Mouse (Mus musculus): ENCODE results near the gene Zfp655. TPM values are rescaled to one million over a fixed set of nuclear protein-coding genes. Genes with fewer than 3 reads are reported as not detected.
"Not testable (repeated sequence)": the region's sequence is repeated elsewhere in the genome, so short reads cannot be mapped to it uniquely, and the experiment has no call there.

Zfp655 gene
- polyA plus RNA-seq, 1 experiment, result 79.3 TPM

DNA sequence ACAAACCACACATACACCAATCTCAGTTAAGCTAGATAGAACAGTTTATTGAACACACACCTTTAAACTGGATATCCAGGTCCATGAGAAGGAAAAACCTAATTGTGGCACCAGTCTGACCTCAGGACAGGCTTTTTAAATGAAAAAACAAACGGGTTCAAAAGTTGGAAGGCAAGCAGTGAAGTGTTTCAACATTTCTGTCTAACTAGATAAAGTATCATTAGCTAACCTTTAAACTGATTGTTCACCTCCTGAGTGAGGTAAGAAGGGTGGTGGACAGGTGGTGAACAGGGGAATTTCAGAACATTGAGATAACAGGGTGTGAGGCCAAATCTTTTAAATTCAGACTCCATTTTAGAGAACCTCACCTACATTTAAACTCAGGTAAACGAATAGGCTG lies 5.1 kb upstream of the Zfp655 start:
- Histone ChIP-seq H3K27ac (ENCODE audit: insufficient read depth, low read length) (no peak overlapping the region), H3K9ac (ENCODE audit: low read depth, poor library complexity, severe bottlenecking) (no peak overlapping the region), H3K4me1 (ENCODE audit: control insufficient read depth, insufficient read depth, low read length) (peaks cover 3% of the 10 kb centered on the region)

DNA sequence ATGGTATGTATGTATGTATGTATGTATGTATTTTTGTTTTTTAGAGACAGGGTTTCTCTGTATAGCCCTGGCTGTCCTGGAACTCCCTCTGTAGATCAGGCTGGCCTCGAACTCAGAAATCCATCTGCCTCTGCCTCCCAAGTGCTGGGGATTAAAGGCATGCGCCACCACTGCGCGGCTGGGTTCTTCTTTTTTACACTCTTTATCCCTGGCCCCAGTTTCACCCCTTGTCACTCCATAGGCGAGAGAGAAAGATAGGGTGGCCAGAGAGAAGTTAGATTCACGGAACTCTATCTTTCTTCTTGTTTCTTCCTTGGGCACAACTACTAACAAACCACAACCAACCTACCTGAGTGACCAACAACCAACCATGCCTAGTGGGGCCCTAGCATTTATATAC lies 2.2 kb upstream of the Zfp655 start:
- H3K9me3 ChIP-seq (replicated peaks; ENCODE audit: control insufficient read depth, insufficient read depth, low read length, poor library complexity, severe bottlenecking); H3K4me3 ChIP-seq (ENCODE audit: low read depth, low read length); H3K27me3 ChIP-seq (ENCODE audit: control insufficient read depth, insufficient read depth, low read length, poor library complexity, severe bottlenecking); H3K4me1 ChIP-seq (ENCODE audit: control insufficient read depth, insufficient read depth, low read length); H3K9ac ChIP-seq (ENCODE audit: low read depth, poor library complexity, severe bottlenecking); H3K27ac ChIP-seq (ENCODE audit: insufficient read depth, low read length): not testable (repeated sequence)
- peaks cover 14% of the 10 kb centered on the region for H3K36me3 ChIP-seq (ENCODE audit: control insufficient read depth, insufficient read depth, low read length, poor library complexity, severe bottlenecking)

More for the DNA sequence above, 5.1 kb upstream of the Zfp655 start:
- H3K4me3 ChIP-seq (ENCODE audit: low read depth, low read length), result no peak overlapping the region
- H3K9me3 ChIP-seq (replicated peaks; ENCODE audit: control insufficient read depth, insufficient read depth, low read length, poor library complexity, severe bottlenecking), result no peaks in the 10 kb centered on the region
- H3K36me3 ChIP-seq (ENCODE audit: control insufficient read depth, insufficient read depth, low read length, poor library complexity, severe bottlenecking), result peaks cover 1% of the 10 kb centered on the region
- no peak for TF ChIP-seq CTCF (IDR thresholded peaks at IDR 0.05; ENCODE audit: low read depth, low read length)
- no peak for TF ChIP-seq POLR2A (IDR thresholded peaks at IDR 0.05; ENCODE audit: insufficient read depth, low read length)
- TF ChIP-seq EP300 (IDR thresholded peaks at IDR 0.05; ENCODE audit: insufficient read depth, low read depth, low read length), result no peak
- no peaks in the 10 kb centered on the region for H3K27me3 ChIP-seq (ENCODE audit: control insufficient read depth, insufficient read depth, low read length, poor library complexity, severe bottlenecking)

DNA sequence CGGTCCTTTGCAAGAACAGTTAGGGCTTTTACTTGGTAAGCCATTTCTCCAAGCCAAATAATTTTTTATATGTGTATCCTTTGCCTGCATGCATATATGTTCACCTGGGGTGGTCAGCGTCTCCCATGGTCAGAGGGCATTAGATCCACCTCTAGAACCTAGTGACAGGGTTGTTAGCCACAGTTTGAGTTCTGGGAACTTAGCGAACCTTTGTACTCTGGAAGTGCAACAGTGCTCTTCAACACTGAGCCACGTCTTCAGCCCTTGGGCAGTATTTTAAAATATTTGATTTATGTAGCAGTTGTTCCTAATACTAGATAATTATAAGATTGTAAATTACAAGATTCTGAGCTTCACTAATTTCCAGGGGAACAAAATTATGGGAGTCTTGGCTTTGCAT lies 874 bp upstream of the Zfp655 start:
- H3K9ac ChIP-seq (ENCODE audit: low read depth, poor library complexity, severe bottlenecking), result peak overlapping the region; percentile 88
- no peaks in the 10 kb centered on the region for H3K4me1 ChIP-seq (ENCODE audit: control insufficient read depth, insufficient read depth, low read length)
- H3K4me3 ChIP-seq (ENCODE audit: low read depth, low read length), result 0 out of 2 replicates have a peak overlapping the region, but pooled peaks have one; percentile 24
- H3K36me3 ChIP-seq (ENCODE audit: control insufficient read depth, insufficient read depth, low read length, poor library complexity, severe bottlenecking), result peaks cover 28% of the 10 kb centered on the region
- H3K27ac ChIP-seq (ENCODE audit: insufficient read depth, low read length), result peak overlapping the region; percentile 76
- no peak for TF ChIP-seq EP300 (IDR thresholded peaks at IDR 0.05; ENCODE audit: insufficient read depth, low read depth, low read length)
- H3K9me3 ChIP-seq (replicated peaks; ENCODE audit: control insufficient read depth, insufficient read depth, low read length, poor library complexity, severe bottlenecking), result no peaks in the 10 kb centered on the region
- no peaks in the 10 kb centered on the region for H3K27me3 ChIP-seq (ENCODE audit: control insufficient read depth, insufficient read depth, low read length, poor library complexity, severe bottlenecking)

GRCm38 (mm10) chr5:145231893-145232411 lies 437 bp downstream of the Zfp655 start:
- Histone ChIP-seq H3K27me3 (ENCODE audit: control insufficient read depth, insufficient read depth, low read length, poor library complexity, severe bottlenecking) (no peaks in the 10 kb centered on the region), H3K9me3 (replicated peaks; ENCODE audit: control insufficient read depth, insufficient read depth, low read length, poor library complexity, severe bottlenecking) (no peaks in the 10 kb centered on the region), H3K4me1 (ENCODE audit: control insufficient read depth, insufficient read depth, low read length) (no peaks in the 10 kb centered on the region), H3K36me3 (ENCODE audit: control insufficient read depth, insufficient read depth, low read length, poor library complexity, severe bottlenecking) (peaks cover 38% of the 10 kb centered on the region), H3K9ac (ENCODE audit: low read depth, poor library complexity, severe bottlenecking) (peak overlapping the region; percentile 88), H3K27ac (ENCODE audit: insufficient read depth, low read length) (no peak overlapping the region), H3K4me3 (ENCODE audit: low read depth, low read length) (peak overlapping the region; percentile 79)
- TF ChIP-seq EP300 (IDR thresholded peaks at IDR 0.05; ENCODE audit: insufficient read depth, low read depth, low read length) (no peak), CTCF (IDR thresholded peaks at IDR 0.05; ENCODE audit: low read depth, low read length) (no peak), POLR2A (IDR thresholded peaks at IDR 0.05; ENCODE audit: insufficient read depth, low read length) (no peak)

- Histone ChIP-seq H3K36me3 (ENCODE audit: control insufficient read depth, insufficient read depth, low read length, poor library complexity, severe bottlenecking) (peaks cover 64% of the 10 kb centered on the region), H3K9ac (ENCODE audit: low read depth, poor library complexity, severe bottlenecking) (no peak overlapping the region), H3K9me3 (replicated peaks; ENCODE audit: control insufficient read depth, insufficient read depth, low read length, poor library complexity, severe bottlenecking) (no peaks in the 10 kb centered on the region), H3K4me1 (ENCODE audit: control insufficient read depth, insufficient read depth, low read length) (no peaks in the 10 kb centered on the region), H3K4me3 (ENCODE audit: low read depth, low read length) (no peak overlapping the region), H3K27ac (ENCODE audit: insufficient read depth, low read length) (no peak overlapping the region), H3K27me3 (ENCODE audit: control insufficient read depth, insufficient read depth, low read length, poor library complexity, severe bottlenecking) (no peaks in the 10 kb centered on the region)
- TF ChIP-seq CTCF (IDR thresholded peaks at IDR 0.05; ENCODE audit: low read depth, low read length) (peak; percentile 44), POLR2A (IDR thresholded peaks at IDR 0.05; ENCODE audit: insufficient read depth, low read length) (no peak), EP300 (IDR thresholded peaks at IDR 0.05; ENCODE audit: insufficient read depth, low read depth, low read length) (no peak)
These were observed 3.1 kb downstream of the Zfp655 start for GRCm38 (mm10) chr5:145234636-145235035.

DNA sequence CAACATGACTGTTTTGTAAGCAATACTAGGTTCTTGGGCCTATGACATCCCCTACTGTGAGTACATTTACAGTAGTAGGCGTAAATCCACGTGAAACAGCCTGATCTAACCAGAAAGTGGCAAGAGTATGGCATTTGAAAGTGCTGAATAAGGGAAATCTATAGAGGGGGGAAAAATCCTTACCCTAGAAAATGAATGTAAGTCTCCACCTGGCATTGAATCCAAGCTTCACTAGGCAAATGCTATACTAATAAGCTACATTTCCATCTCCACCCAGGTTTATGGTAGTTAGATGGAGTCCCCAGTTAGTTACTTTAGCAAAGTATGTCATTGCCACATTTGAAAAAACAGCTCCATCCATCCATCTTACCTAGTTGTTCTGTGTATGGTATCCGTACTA lies 18.0 kb downstream of the Zfp655 start:
- H3K27ac ChIP-seq (ENCODE audit: insufficient read depth, low read length), result no peak overlapping the region
- no peak for TF ChIP-seq EP300 (IDR thresholded peaks at IDR 0.05; ENCODE audit: insufficient read depth, low read depth, low read length)
- no peak for TF ChIP-seq POLR2A (IDR thresholded peaks at IDR 0.05; ENCODE audit: insufficient read depth, low read length)
- TF ChIP-seq CTCF (IDR thresholded peaks at IDR 0.05; ENCODE audit: low read depth, low read length), result no peak
- H3K9ac ChIP-seq (ENCODE audit: low read depth, poor library complexity, severe bottlenecking), result no peak overlapping the region
- H3K36me3 ChIP-seq (ENCODE audit: control insufficient read depth, insufficient read depth, low read length, poor library complexity, severe bottlenecking), result peaks cover 41% of the 10 kb centered on the region
- H3K27me3 ChIP-seq (ENCODE audit: control insufficient read depth, insufficient read depth, low read length, poor library complexity, severe bottlenecking), result no peaks in the 10 kb centered on the region
- H3K4me1 ChIP-seq (ENCODE audit: control insufficient read depth, insufficient read depth, low read length), result no peaks in the 10 kb centered on the region
- H3K4me3 ChIP-seq (ENCODE audit: low read depth, low read length), result no peak overlapping the region
- peaks cover 5% of the 10 kb centered on the region for H3K9me3 ChIP-seq (replicated peaks; ENCODE audit: control insufficient read depth, insufficient read depth, low read length, poor library complexity, severe bottlenecking)

DNA sequence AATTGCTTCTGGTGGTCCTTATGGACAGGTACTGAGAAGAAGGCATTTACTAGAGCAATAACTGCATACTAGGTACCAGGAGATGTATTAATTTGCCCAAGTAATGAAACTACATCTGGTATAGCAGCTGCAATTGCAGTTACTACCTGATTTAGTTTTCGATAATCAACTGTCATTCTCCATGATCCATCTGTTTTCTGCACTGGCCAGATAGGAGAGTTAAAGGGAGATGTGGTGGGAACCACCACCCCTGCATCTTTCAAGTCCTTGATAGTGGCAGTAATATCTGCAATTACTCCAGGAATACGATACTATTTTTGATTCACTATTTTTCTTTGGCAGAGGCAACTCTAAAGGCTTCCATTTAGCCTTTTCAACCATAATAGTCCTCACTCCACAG lies 42.1 kb downstream of the Zfp655 start:
- H3K36me3 ChIP-seq (ENCODE audit: control insufficient read depth, insufficient read depth, low read length, poor library complexity, severe bottlenecking); H3K9me3 ChIP-seq (replicated peaks; ENCODE audit: control insufficient read depth, insufficient read depth, low read length, poor library complexity, severe bottlenecking); H3K4me3 ChIP-seq (ENCODE audit: low read depth, low read length); H3K27me3 ChIP-seq (ENCODE audit: control insufficient read depth, insufficient read depth, low read length, poor library complexity, severe bottlenecking); H3K9ac ChIP-seq (ENCODE audit: low read depth, poor library complexity, severe bottlenecking); H3K4me1 ChIP-seq (ENCODE audit: control insufficient read depth, insufficient read depth, low read length); H3K27ac ChIP-seq (ENCODE audit: insufficient read depth, low read length): not testable (repeated sequence)

Data from ES-Bruce4 (cell line).